ENCODE assay signal across 32 mouse cellular contexts in the genomic region with DNA sequence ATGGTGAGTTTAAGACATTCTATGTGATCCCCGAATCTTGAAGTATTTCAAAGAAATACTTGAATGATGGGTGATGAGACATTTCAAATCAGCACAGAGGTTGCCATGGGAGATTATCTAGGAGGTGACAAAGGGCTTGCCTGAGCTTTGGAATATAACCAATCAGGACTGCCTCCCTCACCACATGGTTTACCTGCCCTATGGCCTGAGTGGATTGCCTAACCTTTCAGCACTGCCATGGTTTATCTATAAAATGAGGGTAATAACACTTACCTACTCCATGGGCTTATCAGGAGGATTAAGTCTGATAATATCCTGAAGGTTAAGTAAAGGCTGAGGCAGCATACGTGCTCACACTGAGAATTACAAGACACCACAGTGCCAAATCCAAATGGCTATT.
DNase-seq lines count a peak whose midpoint lies in the region; ATAC-seq and TF ChIP-seq lines count a peak whose summit lies in the region.
"Had no signal": no experiment of that assay in that cellular context is flagged by ENCODE, and none has a peak within 500 bp of the region (broad histone marks: within the 10 kb centered on the region; RNA-seq: fewer than 3 reads in every experiment).

No protein-coding gene starts in this region.

- no peaks in the 10 kb centered on the region for H3K4me1 ChIP-seq in midbrain, embryonic 11.5 days (ENCODE audit: control insufficient read depth, insufficient read depth, low read length)
- peaks cover 11% of the 10 kb centered on the region for H3K4me1 ChIP-seq in midbrain, embryonic 10.5 days
- peaks cover 4% of the 10 kb centered on the region; the same call in 1 of the 2 replicates for H3K4me1 ChIP-seq in intestine, embryonic 14.5 days (replicated peaks; ENCODE audit: control insufficient read depth, insufficient read depth, low read length)
- H3K4me1 ChIP-seq in intestine, postnatal 0 days (replicated peaks; ENCODE audit: control insufficient read depth, insufficient read depth, low read length): peaks cover 18% of the 10 kb centered on the region
- H3K4me1 ChIP-seq: hindbrain, embryonic 12.5 days; neural tube, embryonic 15.5 days had no signal

- no peak overlapping the region for H3K27ac ChIP-seq in midbrain, embryonic 11.5 days (ENCODE audit: low read depth, low read length)
- no peak overlapping the region for H3K27ac ChIP-seq in midbrain, embryonic 10.5 days (replicated peaks)
- no peak overlapping the region for H3K27ac ChIP-seq in intestine, embryonic 14.5 days (ENCODE audit: low read depth)
- H3K27ac ChIP-seq in intestine, postnatal 0 days (ENCODE audit: low read depth, low read length): no peak overlapping the region
- H3K27ac ChIP-seq: gastrocnemius, adult 2 months; hindbrain, embryonic 12.5 days; hindbrain, postnatal 0 days; left cerebral cortex, adult 2 months; limb, embryonic 12.5 days; liver, embryonic 14.5 days; neural tube, embryonic 15.5 days had no signal

- 64% methylated on average over 2 of the region's 2 CpGs for WGBS in midbrain, embryonic 11.5 days
- 71% methylated on average over 2 of the region's 2 CpGs for WGBS in midbrain, embryonic 10.5 days
- 49% methylated on average over 2 of the region's 2 CpGs for WGBS in intestine, embryonic 14.5 days
- WGBS in intestine, postnatal 0 days: 38% methylated on average over 2 of the region's 2 CpGs

- 0 out of 2 replicates have a peak, but pooled peaks have one; percentile 33 for ATAC-seq in midbrain, embryonic 11.5 days (ENCODE audit: low FRiP score)
- peak; percentile 94 for ATAC-seq in intestine, embryonic 14.5 days (replicated peaks; ENCODE audit: low FRiP score, low TSS enrichment, low read depth)
- peak; percentile 98 for ATAC-seq in intestine, postnatal 0 days
- ATAC-seq: CD4-positive, CD25-positive, alpha-beta regulatory T cell, adult 4 months; forebrain, embryonic 16.5 days; hindbrain, postnatal 0 days; lung, postnatal 0 days had no signal

- H3K4me3 ChIP-seq in midbrain, embryonic 11.5 days (ENCODE audit: low read depth, low read length): no peak overlapping the region
- H3K4me3 ChIP-seq in midbrain, embryonic 10.5 days: no peak overlapping the region
- no peak overlapping the region for H3K4me3 ChIP-seq in intestine, embryonic 14.5 days (ENCODE audit: low read depth, low read length)
- H3K4me3 ChIP-seq in intestine, postnatal 0 days (ENCODE audit: low read depth, low read length): no peak overlapping the region
- H3K4me3 ChIP-seq: erythroblast, embryonic 14.5 days; gastrocnemius, adult 2 months; hindbrain, embryonic 12.5 days; left cerebral cortex, adult 2 months; limb, embryonic 12.5 days; neural tube, embryonic 15.5 days had no signal

- no peak overlapping the region for H3K9ac ChIP-seq in midbrain, embryonic 11.5 days (ENCODE audit: low read length)
- H3K9ac ChIP-seq in intestine, embryonic 14.5 days (ENCODE audit: low read length): no peak overlapping the region
- H3K9ac ChIP-seq in intestine, postnatal 0 days (ENCODE audit: low read depth, low read length): no peak overlapping the region
- H3K9ac ChIP-seq: hindbrain, embryonic 12.5 days; limb, embryonic 12.5 days; liver, embryonic 14.5 days; neural tube, embryonic 15.5 days had no signal

- TF ChIP-seq CTCF in intestine, postnatal 0 days (IDR thresholded peaks at IDR 0.05; ENCODE audit: low read depth): no peak

- no peaks in the 10 kb centered on the region for H3K36me3 ChIP-seq in midbrain, embryonic 11.5 days (ENCODE audit: control insufficient read depth, insufficient read depth, low read length)
- H3K36me3 ChIP-seq in midbrain, embryonic 10.5 days: no peaks in the 10 kb centered on the region
- H3K36me3 ChIP-seq in intestine, embryonic 14.5 days (ENCODE audit: control insufficient read depth, insufficient read depth, low read length): no peaks in the 10 kb centered on the region
- H3K36me3 ChIP-seq in intestine, postnatal 0 days (ENCODE audit: control insufficient read depth, insufficient read depth): no peaks in the 10 kb centered on the region
- H3K36me3 ChIP-seq: hindbrain, embryonic 12.5 days; limb, embryonic 12.5 days; neural tube, embryonic 15.5 days had no signal

- DNase-seq in midbrain, embryonic 11.5 days (ENCODE audit: low spot score, missing footprints): no peak
- DNase-seq in midbrain, embryonic 10.5 days (ENCODE audit: low spot score): no peak
- DNase-seq in intestine, embryonic 14.5 days (ENCODE audit: low spot score): no peak
- peak; percentile 6 for DNase-seq in yolk sac, embryonic 10.5 days (ENCODE audit: low spot score)
- DNase-seq in cerebellum, adult 11 months: no peak
- no peak for DNase-seq in layer of hippocampus, adult 8-10 months (ENCODE audit: low spot score in 2 of 2)
- DNase-seq: adrenal gland, postnatal 25 days; cerebellum, adult 2 months; cerebellum, postnatal 14 days; gastrocnemius, adult 2 months; gastrocnemius, postnatal 36 days; heart, adult 18-20 months; heart, postnatal 36 days; kidney, adult 2 months; kidney, postnatal 36 days; lung, postnatal 4 days; retina, postnatal 1 day; right cerebral cortex, postnatal 25 days; thymus, adult 2 months; thymus, postnatal 36 days had no signal

- H3K27me3 ChIP-seq in midbrain, embryonic 11.5 days (ENCODE audit: control insufficient read depth, insufficient read depth, low read length): no peaks in the 10 kb centered on the region
- no peaks in the 10 kb centered on the region for H3K27me3 ChIP-seq in midbrain, embryonic 10.5 days (ENCODE audit: low read depth, poor library complexity, severe bottlenecking)
- H3K27me3 ChIP-seq in intestine, embryonic 14.5 days (replicated peaks; ENCODE audit: control insufficient read depth, insufficient read depth, low read length): no peaks in the 10 kb centered on the region
- H3K27me3 ChIP-seq in intestine, postnatal 0 days (replicated peaks; ENCODE audit: control insufficient read depth, insufficient read depth, low read length): no peaks in the 10 kb centered on the region
- H3K27me3 ChIP-seq: hindbrain, embryonic 12.5 days; limb, embryonic 12.5 days; neural tube, embryonic 15.5 days had no signal

- H3K4me2 ChIP-seq in midbrain, embryonic 11.5 days: no peak overlapping the region
- no peak overlapping the region for H3K4me2 ChIP-seq in intestine, embryonic 14.5 days (ENCODE audit: low read length)
- H3K4me2 ChIP-seq in intestine, postnatal 0 days (replicated peaks; ENCODE audit: low read depth): no peak overlapping the region
- H3K4me2 ChIP-seq: heart, embryonic 11.5 days; hindbrain, embryonic 12.5 days; limb, embryonic 12.5 days; neural tube, embryonic 15.5 days had no signal

- H3K9me3 ChIP-seq in midbrain, embryonic 11.5 days (ENCODE audit: control insufficient read depth, low read length): no peaks in the 10 kb centered on the region
- H3K9me3 ChIP-seq in midbrain, embryonic 10.5 days (replicated peaks): no peaks in the 10 kb centered on the region
- no peaks in the 10 kb centered on the region for H3K9me3 ChIP-seq in intestine, embryonic 14.5 days (ENCODE audit: control insufficient read depth, low read length)
- no peaks in the 10 kb centered on the region for H3K9me3 ChIP-seq in intestine, postnatal 0 days (ENCODE audit: control insufficient read depth)
- H3K9me3 ChIP-seq: hindbrain, embryonic 12.5 days; limb, embryonic 12.5 days; neural tube, embryonic 15.5 days had no signal

Comparison
In these comparisons a context has a peak if more than half of its experiments do, and no peak if none do; other contexts are left out.
1. ATAC-seq: peak in every context shown above with its lines; median percentile 98 in intestine, postnatal 0 days; 94 in intestine, embryonic 14.5 days; 33 in midbrain, embryonic 11.5 days.